Mouse (Mus musculus) lung, embryonic 14.5 days (tissue): Measurements from ENCODE around the gene Gpr160. TPM values are rescaled to one million over a fixed set of nuclear protein-coding genes. Genes with fewer than 3 reads are reported as not detected.
"Not testable (repeated sequence)": the region's sequence is repeated elsewhere in the genome, so short reads cannot be mapped to it uniquely, and the experiment has no call there.

ENCODE experiments used
- ATAC-seq: fragments of 200-750 bp; cut with Nextera tagmentation; 2 replicates; pipeline ENCODE4 v1.8.0; 2017; ENCODE audit warnings: mild to moderate bottlenecking, moderate TSS enrichment, moderate library complexity; ENCODE audit not compliant: insufficient read depth
- DNase-seq: peaks from one replicate; pipeline ENCODE4 v3.0.0-alpha.2; 2015
- H3K27ac ChIP-seq: fragments of 300-500 bp; sonication (generic); 2 replicates; pipeline ENCODE4 v1.5.1; 2014; ENCODE audit warnings: low read depth, mild to moderate bottlenecking, moderate library complexity
- H3K27me3 ChIP-seq: fragments of 300-500 bp; sonication (generic); 2 replicates; pipeline ENCODE4 v1.6.1; 2014; ENCODE audit warnings: low read length, control low read depth; ENCODE audit not compliant: insufficient read depth
- H3K36me3 ChIP-seq: fragments of 300-500 bp; sonication (generic); 2 replicates; pipeline ENCODE4 v1.6.1; 2014; ENCODE audit warnings: control low read depth; ENCODE audit not compliant: insufficient read depth
- H3K4me1 ChIP-seq: fragments of 300-500 bp; sonication (generic); 2 replicates; pipeline ENCODE4 v1.6.1; 2014; ENCODE audit warnings: antibody characterized with exemption, control low read depth; ENCODE audit not compliant: insufficient read depth
- H3K4me2 ChIP-seq: fragments of 300-500 bp; sonication (generic); 2 replicates; pipeline ENCODE4 v1.6.1; 2014; ENCODE audit warnings: mild to moderate bottlenecking
- H3K4me3 ChIP-seq: fragments of 300-500 bp; sonication (generic); 2 replicates; pipeline ENCODE4 v1.5.1; 2014; ENCODE audit warnings: low read depth, low read length
- H3K9ac ChIP-seq: fragments of 300-500 bp; sonication (generic); 2 replicates; pipeline ENCODE4 v1.6.1; 2014
- H3K9me3 ChIP-seq: fragments of 300-500 bp; sonication (generic); 2 replicates; pipeline ENCODE4 v1.6.1; 2016; ENCODE audit warnings: low read depth, low read length, control low read depth
- CTCF ChIP-seq: IDR thresholded peaks from 2 replicates; pipeline ENCODE4 v1.5.1; 2016; ENCODE audit warnings: antibody characterized with exemption, low read depth
- WGBS: fragments of 180-500 bp; shearing (Covaris S2); extraction: QIAGEN DNeasy Blood & Tissue Kit; methylation state at CpG from one replicate; pipeline ENCODE4 v1.1.7; 2014; 5-methylcytosine and 5-hydroxymethylcytosine counted together
- polyA plus RNA-seq: library from polyadenylated mRNA; unstranded; fragments of >200 nt; fragmentation: Nextera tagmentation; extraction: Ambion mirVana; gene quantifications from 2 replicates; pipeline ENCODE4 v1.2.1, GENCODE M21; 2014

Gene Gpr160
- polyA plus RNA-seq, 1 experiment from 2014 or later, result 3.1 TPM

DNA sequence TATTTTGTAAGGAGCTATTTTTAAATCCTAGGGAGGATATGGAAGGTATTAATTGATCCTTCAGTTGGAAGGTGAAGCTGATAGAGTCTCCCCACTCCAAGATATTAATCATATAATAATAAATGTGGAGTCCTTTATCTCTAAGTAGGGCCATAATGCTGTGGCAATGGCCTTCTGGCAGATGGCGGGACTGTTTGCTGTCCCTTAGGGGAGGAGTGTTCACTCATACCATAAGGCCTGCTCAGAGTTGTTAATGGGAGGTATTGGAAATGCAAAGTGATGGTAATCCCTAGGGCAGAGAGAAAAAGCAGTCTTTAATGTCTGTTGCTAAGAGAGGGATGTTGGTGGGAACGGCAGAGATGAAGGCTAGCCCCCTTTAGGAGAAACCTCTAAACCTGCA lies 10.0 kb upstream of the Gpr160 start:
- Histone ChIP-seq H3K27ac (no peak overlapping the region), H3K4me3 (no peak overlapping the region), H3K9me3 (no peaks in the 10 kb centered on the region), H3K27me3 (no peaks in the 10 kb centered on the region), H3K4me1 (no peaks in the 10 kb centered on the region), H3K36me3 (no peaks in the 10 kb centered on the region), H3K9ac (no peak overlapping the region), H3K4me2 (no peak overlapping the region)
- no peak for DNase-seq
- no peak for TF ChIP-seq CTCF
- ATAC-seq, result no peak
- 86% methylated on average over 2 of the region's 2 CpGs for WGBS

DNA sequence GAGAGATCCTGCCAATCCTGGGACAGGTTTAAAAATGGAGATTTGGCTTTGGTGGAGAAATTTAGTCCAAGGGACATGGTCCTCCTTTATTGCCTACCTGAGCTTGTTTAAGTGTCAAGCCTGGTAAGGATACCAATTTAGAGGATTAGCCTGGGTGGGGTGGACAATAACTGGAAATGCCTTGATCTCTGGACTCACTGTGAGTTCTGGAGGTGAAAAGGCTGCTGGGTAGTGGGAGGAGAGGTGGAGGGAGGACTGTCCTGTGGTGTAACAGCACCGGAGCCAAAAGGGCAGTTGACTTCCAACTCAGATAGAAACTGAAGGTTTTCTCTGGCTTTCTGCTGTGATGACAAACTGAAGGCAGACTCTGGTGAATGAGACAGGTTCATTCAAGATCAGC lies 8.3 kb upstream of the Gpr160 start:
- no peak overlapping the region for H3K9ac ChIP-seq
- ATAC-seq (no peak), DNase-seq (no peak)
- H3K27ac ChIP-seq, result no peak overlapping the region
- no peaks in the 10 kb centered on the region for H3K27me3 ChIP-seq
- TF ChIP-seq CTCF, result no peak
- H3K4me3 ChIP-seq, result no peak overlapping the region
- H3K9me3 ChIP-seq, result no peaks in the 10 kb centered on the region
- WGBS, result 48% methylated on average over 1 of the region's 1 CpGs
- H3K4me2 ChIP-seq, result no peak overlapping the region
- no peaks in the 10 kb centered on the region for H3K36me3 ChIP-seq
- H3K4me1 ChIP-seq, result no peaks in the 10 kb centered on the region

DNA sequence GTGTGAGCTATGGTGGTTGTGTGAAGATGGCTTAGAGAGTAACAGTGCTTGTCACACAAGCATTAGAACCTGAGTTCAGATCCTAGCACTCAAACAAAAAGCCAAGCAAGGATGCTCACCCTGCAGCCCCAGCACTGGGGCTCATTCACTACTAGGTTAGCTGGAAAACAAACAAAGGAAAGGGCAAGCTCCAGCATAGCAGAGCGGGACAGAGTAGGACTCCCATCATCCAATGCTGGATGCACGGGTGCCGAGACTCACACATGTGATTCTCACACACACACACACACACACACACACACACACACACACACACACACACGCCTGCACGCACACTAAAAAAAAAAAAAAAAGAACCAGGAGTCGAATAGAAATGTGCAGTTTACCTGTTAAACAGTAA lies 4.3 kb upstream of the Gpr160 start:
- Histone ChIP-seq H3K4me3 (no peak overlapping the region), H3K27me3 (no peaks in the 10 kb centered on the region), H3K9ac (no peak overlapping the region), H3K36me3 (no peaks in the 10 kb centered on the region), H3K9me3 (no peaks in the 10 kb centered on the region), H3K4me2 (no peak overlapping the region), H3K27ac (no peak overlapping the region), H3K4me1 (no peaks in the 10 kb centered on the region)
- no peak for TF ChIP-seq CTCF
- WGBS, result 64% methylated on average over 6 of the region's 6 CpGs
- ATAC-seq (no peak), DNase-seq (no peak)

DNA sequence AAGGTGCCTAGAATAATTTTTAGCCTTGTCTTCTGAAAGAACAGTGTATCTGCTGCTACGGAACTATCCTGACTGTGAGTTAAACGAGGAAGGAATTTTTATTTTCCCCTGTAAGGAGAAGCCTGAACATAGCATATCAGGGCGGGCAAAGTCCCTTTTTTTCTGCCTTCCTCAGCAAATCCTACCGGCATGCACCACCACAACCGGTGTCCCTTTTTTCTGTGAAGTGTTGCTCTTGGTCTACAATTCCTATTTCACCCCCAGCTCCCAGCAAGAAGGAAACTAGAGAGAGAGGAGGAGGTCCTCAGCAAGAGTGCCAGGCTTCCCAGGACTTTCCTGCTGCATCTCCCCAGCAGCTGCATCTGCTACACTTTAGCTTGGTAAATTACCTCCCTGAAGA lies 2.2 kb upstream of the Gpr160 start:
- DNase-seq, result no peak
- Histone ChIP-seq H3K4me2 (no peak overlapping the region), H3K27ac (no peak overlapping the region), H3K9me3 (no peaks in the 10 kb centered on the region), H3K36me3 (no peaks in the 10 kb centered on the region), H3K9ac (no peak overlapping the region), H3K4me1 (no peaks in the 10 kb centered on the region), H3K27me3 (no peaks in the 10 kb centered on the region), H3K4me3 (no peak overlapping the region)
- 70% methylated on average over 5 of the region's 5 CpGs for WGBS
- no peak for TF ChIP-seq CTCF
- no peak for ATAC-seq

DNA sequence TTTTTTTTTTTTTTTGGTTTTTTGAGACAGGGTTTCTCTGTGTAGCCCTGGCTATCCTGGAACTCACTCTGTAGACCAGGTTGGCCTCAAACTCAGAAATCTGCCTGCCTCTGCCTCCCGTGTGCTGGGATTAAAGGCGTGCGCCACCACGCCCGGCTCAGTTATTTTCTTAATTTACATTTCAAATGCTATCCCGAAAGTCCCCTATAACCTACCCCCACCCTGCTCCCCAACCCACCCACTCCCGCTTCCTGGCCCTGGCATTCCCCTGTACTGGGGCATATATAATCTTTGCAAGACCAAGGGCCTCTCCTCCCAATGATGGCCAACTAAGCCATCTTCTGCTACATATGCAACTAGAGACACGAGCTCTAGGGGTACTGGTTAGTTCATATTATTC lies 3.8 kb downstream of the Gpr160 start:
- not testable (repeated sequence) for H3K4me3 ChIP-seq, DNase-seq, H3K4me1 ChIP-seq, H3K36me3 ChIP-seq, H3K9me3 ChIP-seq, H3K27me3 ChIP-seq, H3K9ac ChIP-seq, H3K4me2 ChIP-seq, ATAC-seq, H3K27ac ChIP-seq
- WGBS, result 89% methylated on average over 8 of the region's 8 CpGs

DNA sequence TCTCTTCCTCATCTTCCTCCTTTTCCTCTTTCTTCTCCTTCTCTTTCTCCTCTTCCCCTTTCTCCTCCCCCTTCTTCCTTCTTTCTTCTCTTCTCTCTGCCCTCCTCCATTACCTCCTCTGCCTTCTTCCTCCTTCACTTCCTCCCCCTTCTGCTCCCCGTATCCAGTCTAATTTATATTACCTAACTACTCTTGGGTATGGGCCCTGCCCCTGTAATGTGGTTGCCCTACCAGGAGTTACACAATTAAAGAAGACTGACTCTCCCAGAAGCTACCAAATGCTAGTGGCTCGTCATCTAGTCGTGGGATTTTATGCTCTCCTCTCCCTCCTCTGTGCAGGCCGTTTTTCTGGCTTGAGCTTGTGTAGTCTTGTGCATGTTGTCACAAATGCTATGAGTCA lies 5.0 kb downstream of the Gpr160 start:
- DNase-seq (no peak), ATAC-seq (no peak)
- Histone ChIP-seq H3K36me3 (no peaks in the 10 kb centered on the region), H3K4me3 (no peak overlapping the region), H3K4me2 (no peak overlapping the region), H3K9me3 (no peaks in the 10 kb centered on the region), H3K9ac (no peak overlapping the region), H3K27ac (no peak overlapping the region), H3K4me1 (no peaks in the 10 kb centered on the region), H3K27me3 (no peaks in the 10 kb centered on the region)
- TF ChIP-seq CTCF, result no peak
- WGBS, result 70% methylated on average over 4 of the region's 4 CpGs

DNA sequence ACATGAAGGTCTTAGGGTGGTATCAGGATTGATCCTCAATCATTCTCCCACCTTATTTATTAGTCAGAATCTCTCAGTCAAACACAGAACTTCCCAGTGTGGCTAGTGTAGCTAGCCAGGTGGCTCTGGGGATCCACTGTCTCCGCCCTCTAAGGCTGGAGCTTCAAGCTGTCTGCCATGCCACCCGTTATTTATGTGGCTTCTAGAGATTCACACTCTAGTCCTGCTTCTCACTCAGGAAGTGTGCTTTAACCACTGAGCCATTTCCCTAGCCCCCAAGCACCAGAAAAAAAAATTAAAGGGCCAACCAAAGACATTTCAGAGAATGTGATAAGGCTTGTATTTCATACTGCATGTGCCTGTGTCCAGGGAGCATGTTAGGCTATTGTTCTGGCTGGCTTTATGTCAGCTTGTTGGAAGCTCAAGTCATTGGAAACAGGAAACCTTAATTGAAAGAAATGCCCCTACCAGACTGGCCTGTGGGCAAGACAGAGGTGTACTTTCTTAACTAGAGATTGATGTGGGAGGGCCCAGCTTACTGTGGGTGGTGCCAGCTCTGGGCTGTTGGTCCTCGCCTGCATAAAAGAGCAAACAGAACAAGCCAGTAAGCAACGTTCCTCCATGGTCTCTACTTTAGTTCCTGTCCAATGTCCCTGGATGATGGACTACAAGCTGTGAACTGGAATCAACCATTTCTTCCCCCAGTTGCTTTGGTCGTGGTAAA lies 8.1 kb downstream of the Gpr160 start:
- Histone ChIP-seq H3K9me3 (no peaks in the 10 kb centered on the region), H3K4me2 (no peak overlapping the region), H3K9ac (no peak overlapping the region), H3K27me3 (no peaks in the 10 kb centered on the region), H3K27ac (no peak overlapping the region), H3K4me1 (no peaks in the 10 kb centered on the region), H3K36me3 (no peaks in the 10 kb centered on the region), H3K4me3 (no peak overlapping the region)
- no peak for TF ChIP-seq CTCF
- WGBS, result 62% methylated on average over 5 of the region's 5 CpGs
- ATAC-seq (no peak), DNase-seq (no peak)

DNA sequence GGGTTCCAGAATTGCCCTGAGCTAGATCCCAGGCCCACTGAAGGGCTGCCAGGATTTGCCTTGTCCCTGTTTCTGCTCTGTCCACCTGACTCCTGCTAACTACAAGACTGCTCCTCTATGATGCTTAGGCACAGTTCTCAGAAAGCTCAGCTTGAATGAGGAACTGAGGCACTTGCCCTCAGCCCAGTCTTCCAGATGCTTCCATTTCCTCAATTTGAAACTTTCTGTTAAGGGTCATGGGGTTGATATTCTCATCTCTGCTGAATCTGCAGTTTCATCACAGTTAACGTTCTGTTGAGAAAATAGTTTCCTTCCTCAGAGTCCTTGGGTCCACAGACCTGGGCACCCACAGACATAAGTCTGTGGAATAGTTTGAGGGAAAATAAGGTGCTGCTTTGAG lies 8.9 kb downstream of the Gpr160 start:
- ATAC-seq (no peak), DNase-seq (peak; percentile 10)
- no peaks in the 10 kb centered on the region for H3K36me3 ChIP-seq
- H3K27me3 ChIP-seq, result no peaks in the 10 kb centered on the region
- no peak for TF ChIP-seq CTCF
- no peak overlapping the region for H3K9ac ChIP-seq
- no peak overlapping the region for H3K4me3 ChIP-seq
- H3K4me1 ChIP-seq, result no peaks in the 10 kb centered on the region
- H3K9me3 ChIP-seq, result no peaks in the 10 kb centered on the region
- H3K4me2 ChIP-seq, result no peak overlapping the region
- no peak overlapping the region for H3K27ac ChIP-seq
- 59% methylated on average over 1 of the region's 1 CpGs for WGBS
